Mouse (Mus musculus) layer of hippocampus, adult 18-20 months (tissue): ENCODE data around the gene Vmn1r32. TPM values are rescaled to one million over a fixed set of nuclear protein-coding genes. Genes with fewer than 3 reads are reported as not detected.

Experiments
- DNase-seq, 2 experiments: peaks; one replicate each; pipeline ENCODE4 v3.0.0; 2022; ENCODE audit warnings: low spot score in 2 of 2
- long read RNA-seq: library from polyadenylated mRNA; stranded (forward); transcript quantifications from one replicate; pipeline ENCODE4 v2.0.0, GENCODE M21; 2021
- total RNA-seq, 2 experiments: library from RNA; stranded (reverse); gene quantifications; 2 replicates each; pipeline ENCODE4 v1.2.3; 2021

Vmn1r32 gene
- total RNA-seq = not detected
- long read RNA-seq = 0 reads

DNA sequence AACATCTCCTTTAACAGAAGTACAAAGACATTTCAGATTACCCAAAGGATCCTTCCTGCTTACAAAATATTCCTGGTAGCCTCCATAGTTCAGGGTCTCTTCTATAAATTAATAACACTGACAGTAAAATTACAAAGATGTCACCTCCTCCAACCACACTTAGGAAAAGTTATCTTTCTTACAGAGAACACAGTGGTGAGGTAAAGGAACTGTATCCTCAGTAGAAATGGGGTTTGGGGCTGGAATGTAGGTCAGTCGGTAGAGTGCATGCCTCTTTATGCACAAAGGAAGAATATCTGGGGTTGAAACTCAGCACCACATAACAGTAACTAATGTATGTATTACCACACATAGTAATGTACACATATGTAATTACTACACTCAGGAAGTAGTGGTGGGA, at the start of gene Vmn1r32:
Vmn1r32 (minus strand) TSS at position 101 of the 400 bp plus-strand sequence.
- no peak for DNase-seq

DNA sequence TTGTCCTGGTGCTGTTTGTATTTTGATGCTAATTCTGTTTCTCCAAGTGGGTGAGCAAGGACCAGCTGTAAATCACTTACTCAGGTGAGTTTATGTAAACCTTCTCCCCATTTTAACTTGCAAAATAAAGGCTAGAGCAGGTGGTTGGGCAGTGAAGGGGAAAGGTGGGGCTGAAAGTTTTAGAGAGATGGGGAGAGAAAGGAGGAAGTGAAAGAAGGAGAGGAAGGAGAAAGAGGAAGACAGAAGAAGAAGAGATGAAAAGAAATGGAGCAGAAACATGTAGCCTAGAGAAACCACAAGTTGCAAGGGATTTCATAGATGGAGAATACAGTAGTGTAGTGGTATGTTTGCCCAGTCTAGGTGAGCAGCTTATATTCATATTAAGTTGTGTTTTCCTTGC, 35.9 kb upstream of the Vmn1r32 start:
- no peak for DNase-seq

DNA sequence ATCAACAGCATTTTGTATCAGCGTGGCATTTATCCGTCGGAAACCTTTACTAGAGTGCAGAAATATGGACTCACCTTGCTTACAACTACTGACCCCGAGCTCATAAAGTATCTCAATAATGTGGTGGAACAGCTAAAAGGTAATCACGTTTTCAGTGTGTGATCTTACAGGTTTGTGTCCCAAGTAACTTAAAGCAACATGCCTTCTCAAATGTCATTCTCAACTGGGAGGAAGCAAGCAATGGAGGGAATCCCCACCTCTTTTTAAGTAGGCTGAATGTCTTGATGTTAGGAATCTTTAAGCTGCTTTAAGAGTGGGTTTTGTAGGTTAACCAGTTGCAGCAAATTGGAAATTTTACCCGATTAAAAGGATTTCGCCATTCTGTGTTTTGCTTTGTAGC, 23.9 kb downstream of the Vmn1r32 start:
- no peak for DNase-seq

DNA sequence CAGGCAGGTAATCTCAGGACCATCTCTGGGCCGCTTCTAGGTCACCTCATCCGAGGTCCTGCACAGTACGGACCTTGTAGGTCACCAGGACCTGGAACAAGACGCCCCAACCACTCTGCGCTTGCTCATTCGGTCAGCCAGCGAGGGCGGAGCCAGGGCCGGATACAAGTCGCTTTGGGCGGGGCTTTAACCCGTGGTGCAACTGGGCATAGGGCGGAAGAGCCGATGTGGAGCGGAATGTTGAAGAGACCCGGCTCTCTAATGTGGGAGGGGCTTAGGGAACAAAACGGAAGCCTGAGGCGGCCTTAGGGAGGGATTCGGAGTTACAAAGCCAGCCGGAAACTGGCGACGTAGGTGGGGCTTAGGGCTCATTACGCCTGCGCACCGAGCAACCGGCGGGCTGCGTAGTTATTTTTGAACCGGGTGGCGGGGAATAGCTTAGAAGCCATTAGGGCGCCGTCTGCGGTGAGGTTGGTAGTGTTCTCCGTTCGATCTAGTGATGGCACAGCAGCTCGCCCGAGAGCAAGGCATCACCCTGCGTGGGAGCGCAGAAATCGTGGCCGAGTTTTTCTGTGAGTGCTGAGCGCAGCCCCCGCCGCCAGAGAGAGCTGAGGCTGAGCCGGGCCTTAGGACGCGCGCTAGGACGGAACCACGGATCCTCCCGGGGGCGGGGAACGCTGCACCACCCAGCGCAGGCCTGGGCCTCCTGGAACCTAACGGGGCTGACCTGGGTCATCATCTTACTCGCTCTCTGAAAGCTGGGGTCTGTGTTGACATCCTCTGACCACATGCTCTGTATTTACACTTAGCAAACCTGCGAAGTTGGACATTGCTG, 24.7 kb downstream of the Vmn1r32 start, which contains the start of gene Mad2l1:
Mad2l1 (plus strand) TSS at position 363 of the 835 bp plus-strand sequence.
- DNase-seq = peak; percentile 93 to 98

DNA sequence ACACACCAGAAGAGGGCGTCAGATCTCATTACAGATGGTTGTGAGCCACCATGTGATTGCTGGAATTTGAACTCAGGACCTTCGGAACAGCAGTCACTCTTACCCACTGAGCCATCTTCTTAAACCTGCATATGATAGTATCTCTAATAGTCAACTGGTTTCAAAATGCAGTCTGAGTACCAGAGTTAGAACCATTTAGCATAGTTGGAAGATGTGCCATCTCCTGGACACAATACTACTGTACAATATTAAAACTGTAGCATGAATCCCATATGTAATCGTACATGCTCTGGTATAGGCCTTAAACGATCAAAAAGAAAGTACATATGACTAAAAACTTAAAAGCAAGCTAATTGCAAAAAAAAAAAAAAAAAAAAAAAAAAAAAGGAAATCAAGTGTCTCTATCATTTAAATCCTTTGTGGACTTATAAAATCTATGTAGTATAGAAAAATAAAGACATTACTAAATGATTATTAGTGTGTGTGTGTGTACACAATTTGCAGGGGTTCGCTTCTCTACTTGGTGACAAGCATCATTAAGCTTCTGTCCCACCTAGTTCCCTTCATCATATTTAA, 25.4 kb downstream of the Vmn1r32 start:
- DNase-seq = peak in 1 of 2 experiments; percentile 9

DNA sequence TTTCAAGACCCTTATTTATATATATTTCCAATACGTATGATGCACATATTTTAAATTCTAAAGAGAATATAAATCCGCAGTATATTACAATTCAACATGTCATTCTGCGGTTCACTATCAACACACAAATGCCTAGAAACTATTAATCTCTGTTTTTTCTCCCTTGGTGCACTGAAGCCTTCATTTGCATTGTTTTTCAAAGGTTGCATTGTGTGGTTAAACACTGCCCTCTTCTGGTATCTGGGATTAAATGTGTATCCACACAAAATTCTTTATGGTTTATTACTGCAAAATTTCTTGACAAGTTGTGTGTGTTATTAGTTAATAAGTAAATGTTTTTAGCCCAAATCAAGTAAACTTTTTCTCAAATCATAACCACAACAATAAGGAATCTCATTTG, 26.7 kb downstream of the Vmn1r32 start:
- DNase-seq = peak in 1 of 2 experiments; percentile 62

DNA sequence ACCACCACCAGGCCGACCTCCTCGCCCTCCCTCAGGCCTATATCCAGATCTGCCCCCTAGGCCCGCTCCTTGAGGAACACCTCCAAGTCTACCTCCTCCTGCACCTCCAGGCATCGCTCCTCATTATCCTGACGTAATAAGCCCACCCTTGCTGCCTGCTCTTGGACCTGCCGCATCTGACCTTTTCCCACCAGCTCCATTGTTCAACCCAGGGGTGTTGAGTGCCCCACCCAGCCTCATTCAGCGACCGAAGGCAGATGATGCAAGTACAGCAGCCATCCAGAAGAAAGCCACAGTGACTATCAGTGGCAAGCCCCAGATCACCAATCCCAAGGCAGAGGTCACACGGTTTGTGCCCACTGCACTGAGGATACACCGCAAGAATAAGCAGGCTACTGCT, 31.5 kb downstream of the Vmn1r32 start:
- DNase-seq = no peak

DNA sequence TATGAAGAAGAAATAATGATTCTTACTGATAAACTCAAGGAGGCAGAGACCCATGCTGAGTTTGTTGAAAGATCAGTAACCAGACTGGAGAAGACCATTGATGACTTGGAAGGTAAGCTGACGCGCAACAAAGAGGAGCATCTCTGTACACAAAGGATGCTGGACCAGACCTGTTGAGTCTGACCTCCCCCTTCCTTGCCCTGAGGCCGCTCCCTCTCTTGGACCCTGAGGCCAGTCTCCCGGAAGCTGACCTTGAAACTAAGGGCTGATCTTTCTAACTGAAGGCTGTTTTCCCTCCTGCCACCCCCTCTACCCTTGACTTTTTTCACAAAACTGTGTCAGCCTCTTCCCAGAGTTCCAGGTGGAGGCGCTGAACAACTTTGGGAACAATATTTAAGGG, 43.5 kb downstream of the Vmn1r32 start:
- DNase-seq = no peak

Other genes with a start within 250 kb of the Vmn1r32 start
- gene Mad2l1, start 24.7 kb downstream of the Vmn1r32 start, total RNA-seq = 1 to 10 TPM; 5.0 to 5.2 TPM
- not detected for gene Vmn1r33, start 58.2 kb upstream of the Vmn1r32 start, total RNA-seq
- gene Vmn1r34, start 83.8 kb upstream of the Vmn1r32 start, total RNA-seq = not detected
- not detected for gene Vmn1r35, start 125.8 kb upstream of the Vmn1r32 start, total RNA-seq
- gene Vmn1r36, start 159.1 kb upstream of the Vmn1r32 start, total RNA-seq = not detected
- not detected for gene Vmn1r37, start 169.3 kb upstream of the Vmn1r32 start, total RNA-seq
- not detected for gene Vmn1r38, start 222.5 kb upstream of the Vmn1r32 start, total RNA-seq